Mouse (Mus musculus) hematopoietic stem cell, adult 5-6 weeks (primary cell): ENCODE results near the gene Ighmbp2. TPM values are rescaled to one million over a fixed set of nuclear protein-coding genes. Genes with fewer than 3 reads are reported as not detected.
"Not testable (repeated sequence)": the region's sequence is repeated elsewhere in the genome, so short reads cannot be mapped to it uniquely, and the experiment has no call there.

ENCODE experiments used
- ATAC-seq, 2 experiments: fragments of 125-278 bp in 1 of 2; replicated peaks in 1 of 2; 2 replicates each; pipeline ENCODE4 v1.8.0; 2016 to 2017; ENCODE audit warnings: inconsistent platforms in 2 of 2, mild to moderate bottlenecking in 2 of 2, moderate number of reproducible peaks in 2 of 2, low read depth in 1 of 2, moderate TSS enrichment in 1 of 2; ENCODE audit not compliant: low FRiP score in 2 of 2, poor library complexity in 2 of 2, severe bottlenecking in 2 of 2, insufficient read depth in 1 of 2, low TSS enrichment in 1 of 2
- total RNA-seq: library from RNA; stranded (forward); fragments of 172-1452, 232-1000 nt; gene quantifications from 2 replicates; pipeline ENCODE4 v1.2.3, GENCODE M21; 2017

Gene Ighmbp2
- total RNA-seq, 1 experiment from 2014 or later: 6.3 TPM

GRCm38 (mm10) chr19:3260591-3260990 is 22.2 kb downstream of the Ighmbp2 start:
- no peak for ATAC-seq

DNA sequence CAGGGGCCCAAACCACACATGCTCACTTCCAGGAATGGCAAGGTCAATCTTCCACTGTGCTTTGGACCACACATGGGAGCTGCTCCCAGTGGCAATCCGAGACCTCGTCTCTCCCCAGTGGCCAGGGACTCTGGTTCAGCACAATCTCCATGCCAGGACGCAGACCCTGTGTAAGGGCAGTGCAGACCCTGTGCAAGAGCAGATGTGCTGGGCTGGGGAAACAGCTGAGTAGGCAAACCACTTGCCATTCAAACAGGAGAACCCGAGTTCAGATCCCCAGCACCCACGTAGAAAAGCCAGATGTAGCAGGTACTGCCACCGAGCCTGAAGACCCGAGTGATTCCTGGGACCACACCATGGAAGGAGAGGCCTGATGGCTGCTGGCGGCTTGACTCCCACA is 22.8 kb downstream of the Ighmbp2 start:
- ATAC-seq: no peak

DNA sequence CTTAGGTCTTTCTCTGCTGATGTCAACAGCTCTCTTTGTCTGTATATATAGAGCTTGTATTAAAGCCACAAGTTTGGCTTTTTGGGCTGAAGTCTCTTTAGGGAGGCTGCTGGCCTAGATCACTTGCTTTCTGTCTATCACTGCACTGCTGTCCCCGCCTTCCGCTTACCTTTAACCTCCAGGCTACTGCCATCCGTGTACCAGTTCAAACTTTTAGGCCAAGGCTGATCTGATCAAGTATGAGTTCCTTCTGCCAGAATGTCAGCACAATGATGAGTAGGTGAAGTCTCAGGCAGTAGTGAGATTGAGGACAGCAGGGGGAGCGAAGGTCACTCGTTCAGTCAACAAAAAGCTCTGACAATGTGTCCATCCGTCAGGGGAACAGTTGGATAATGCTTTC is 57.6 kb downstream of the Ighmbp2 start:
- not testable (repeated sequence) for ATAC-seq

GRCm38 (mm10) chr19:3214937-3215336 is 67.9 kb downstream of the Ighmbp2 start:
- ATAC-seq: not testable (repeated sequence)

Other genes starting within 250 kb of the Ighmbp2 start
- gene Mrpl21, start 116 bp downstream of the Ighmbp2 start, total RNA-seq: 63.9 and 93.0 TPM in 2 replicates
- gene Cpt1a, start 39.3 kb upstream of the Ighmbp2 start, total RNA-seq: 52.3 and 59.7 TPM in 2 replicates
- 0.30 and 2.1 TPM in 2 replicates for gene Tesmin, start 105.8 kb upstream of the Ighmbp2 start, total RNA-seq
- not detected in 2 replicates for gene Gal, start 131.5 kb upstream of the Ighmbp2 start, total RNA-seq